Mouse (Mus musculus): ENCODE results near the gene Inhbb. TPM values are rescaled to one million over a fixed set of nuclear protein-coding genes. Genes with fewer than 3 reads are reported as not detected.

Gene Inhbb
- polyA plus RNA-seq, 1 experiment: 4.3 TPM

GRCm38 (mm10) chr1:119419151-119420105, 2.6 kb downstream of the Inhbb start:
- no peak for DNase-seq (ENCODE audit: low spot score)

GRCm38 (mm10) chr1:119417991-119418390, 4.1 kb downstream of the Inhbb start:
- no peak for DNase-seq (ENCODE audit: low spot score)

- no peak for DNase-seq (ENCODE audit: low spot score)
Measured at GRCm38 (mm10) chr1:119417542-119417941, 4.5 kb downstream of the Inhbb start.

DNA sequence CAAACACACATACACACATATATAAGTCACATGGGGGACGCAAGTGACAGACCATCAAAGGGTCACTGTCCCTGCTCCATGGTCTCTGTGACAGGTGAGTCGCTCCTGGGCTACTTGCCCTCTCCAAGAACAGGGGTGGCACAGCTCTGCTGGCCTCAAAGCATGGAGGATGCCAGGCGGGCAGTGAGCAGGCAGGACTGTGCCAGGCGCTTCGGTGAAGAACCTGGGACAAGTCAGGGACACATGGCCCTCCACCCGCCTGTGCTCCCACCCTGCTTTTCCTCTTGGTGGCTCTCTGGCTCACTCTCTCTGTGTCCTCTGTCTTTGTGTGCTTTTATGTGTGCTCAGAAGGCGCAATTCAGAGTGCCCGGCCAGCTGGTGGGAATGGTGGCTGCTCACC, 5.4 kb downstream of the Inhbb start:
- no peak for DNase-seq (ENCODE audit: low spot score)

- no peak for DNase-seq (ENCODE audit: low spot score)
Measured at GRCm38 (mm10) chr1:119416177-119416576, 5.9 kb downstream of the Inhbb start.

DNA sequence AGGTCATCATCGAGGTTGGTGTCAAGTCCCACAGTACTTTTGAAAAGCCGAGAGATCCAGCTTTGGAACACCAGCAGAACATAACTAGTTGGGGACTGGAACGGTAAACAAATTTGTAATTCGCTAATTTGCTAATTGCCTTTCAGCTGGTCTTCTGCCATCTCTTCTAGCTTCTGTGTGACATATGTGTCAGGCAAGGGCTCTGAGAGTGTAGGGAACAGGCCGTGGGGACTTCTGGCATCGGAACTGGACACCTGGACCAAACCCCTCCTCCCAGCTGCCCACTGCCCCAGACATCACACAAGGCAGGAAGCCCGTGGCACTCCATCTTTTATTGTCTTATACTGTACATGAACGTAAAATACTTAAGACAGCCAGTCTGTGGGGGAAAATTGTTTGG, 6.9 kb downstream of the Inhbb start:
- DNase-seq (ENCODE audit: low spot score): no peak

DNA sequence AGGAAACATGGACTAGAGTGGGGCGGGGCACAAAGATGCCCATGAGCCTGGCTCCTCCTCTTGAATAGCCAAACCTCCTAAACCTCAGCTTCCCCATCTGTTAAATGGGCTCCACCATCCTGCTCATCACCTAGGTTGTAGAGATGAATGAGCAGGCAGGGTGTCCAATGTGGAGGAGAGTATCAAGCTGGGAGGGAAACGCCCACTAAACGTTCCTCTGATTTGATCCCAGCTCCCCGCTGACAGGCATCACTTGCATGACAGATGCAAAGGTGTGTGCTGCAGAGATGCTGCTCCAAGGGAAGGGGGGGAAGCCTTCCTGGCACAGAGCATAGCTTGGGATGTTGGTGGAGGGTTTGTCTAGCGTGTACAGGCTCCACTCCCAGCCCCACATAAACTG, 11.4 kb downstream of the Inhbb start:
- no peak for DNase-seq (ENCODE audit: low spot score)

- DNase-seq (ENCODE audit: low spot score): no peak
Measured at GRCm38 (mm10) chr1:119409599-119410168, 12.4 kb downstream of the Inhbb start.

GRCm38 (mm10) chr1:119409106-119409505, 12.9 kb downstream of the Inhbb start:
- peak; percentile 36 for DNase-seq (ENCODE audit: low spot score)

DNA sequence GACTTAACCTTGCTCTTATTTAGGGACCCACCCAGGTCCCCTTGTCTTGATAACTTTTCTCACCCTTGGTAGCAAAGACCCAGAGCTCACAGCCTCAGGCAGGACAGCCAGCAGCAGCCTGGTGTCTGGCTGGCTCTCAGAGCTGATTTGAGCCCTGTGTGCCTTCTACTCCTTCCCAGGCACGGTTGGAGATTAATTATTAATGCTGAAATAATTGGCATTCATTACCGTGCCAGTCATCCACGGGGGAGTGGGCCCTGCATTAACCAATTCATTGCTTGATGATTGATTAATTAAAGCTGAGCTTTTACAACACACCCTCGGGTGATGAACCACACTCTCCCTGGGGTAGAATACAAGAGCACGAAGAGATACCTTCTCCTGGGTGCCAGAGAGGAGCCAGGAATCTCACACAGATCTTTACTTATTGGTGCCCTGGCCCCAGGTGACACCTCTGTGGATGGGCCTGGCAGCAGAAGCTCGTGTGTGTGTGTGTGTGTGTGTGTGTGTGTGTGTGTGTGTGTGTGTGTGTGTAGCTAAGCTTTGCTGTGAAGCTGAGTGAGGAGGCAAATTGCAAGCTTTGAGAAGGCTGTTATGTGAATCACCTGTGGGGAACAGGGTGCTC, 14.2 kb downstream of the Inhbb start:
- DNase-seq (ENCODE audit: low spot score): no peak

- DNase-seq (ENCODE audit: low spot score): no peak
Measured at GRCm38 (mm10) chr1:119404798-119405197, 17.2 kb downstream of the Inhbb start.

DNA sequence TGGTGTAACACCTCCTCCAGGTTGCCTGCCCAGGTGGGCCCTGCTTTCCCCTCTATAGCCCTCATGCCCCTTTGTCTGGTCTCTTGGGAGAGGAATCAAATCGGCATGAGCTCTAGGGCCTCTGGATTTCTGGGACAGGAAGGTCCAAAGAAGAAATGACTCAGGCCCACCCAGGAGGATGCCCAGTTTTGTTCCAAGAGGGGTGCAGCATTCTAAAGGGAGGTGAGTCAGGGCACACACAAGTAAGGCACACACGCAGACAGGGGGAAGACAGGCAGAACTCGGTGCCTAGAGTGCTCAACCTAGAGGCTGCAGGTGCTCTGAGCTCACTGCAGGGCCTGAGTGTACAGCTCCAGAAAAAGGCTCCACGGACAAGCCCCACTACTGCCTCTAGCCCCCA, 17.7 kb downstream of the Inhbb start:
- no peak for DNase-seq (ENCODE audit: low spot score)

GRCm38 (mm10) chr1:119401249-119401648, 20.8 kb downstream of the Inhbb start:
- no peak for DNase-seq (ENCODE audit: low spot score)

- no peak for DNase-seq (ENCODE audit: low spot score)
Measured at GRCm38 (mm10) chr1:119398640-119399039, 23.4 kb downstream of the Inhbb start.

- no peak for DNase-seq (ENCODE audit: low spot score)
Measured at GRCm38 (mm10) chr1:119397839-119398238, 24.2 kb downstream of the Inhbb start.

GRCm38 (mm10) chr1:119391311-119391710, 30.7 kb downstream of the Inhbb start:
- no peak for DNase-seq (ENCODE audit: low spot score)

DNA sequence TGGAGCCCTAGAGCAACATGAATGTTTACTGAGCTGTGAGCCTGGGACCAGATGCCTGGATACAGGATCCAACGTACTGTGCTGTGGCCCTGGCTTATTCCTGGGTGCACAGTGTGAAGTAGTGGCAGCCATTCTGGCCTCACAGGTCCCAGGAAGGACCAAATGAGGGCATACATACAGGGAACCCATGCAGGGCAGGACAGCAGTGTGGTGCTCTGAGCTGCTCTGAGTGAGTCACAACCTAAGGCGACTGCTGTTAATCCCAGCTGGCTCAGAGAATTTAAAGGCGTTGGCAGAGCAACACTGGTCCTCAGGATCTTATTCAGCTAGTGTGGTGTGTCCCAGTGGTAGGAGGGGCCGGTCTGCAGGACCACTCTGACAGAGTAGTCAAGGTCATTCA, 31.4 kb downstream of the Inhbb start:
- no peak for DNase-seq (ENCODE audit: low spot score)

DNA sequence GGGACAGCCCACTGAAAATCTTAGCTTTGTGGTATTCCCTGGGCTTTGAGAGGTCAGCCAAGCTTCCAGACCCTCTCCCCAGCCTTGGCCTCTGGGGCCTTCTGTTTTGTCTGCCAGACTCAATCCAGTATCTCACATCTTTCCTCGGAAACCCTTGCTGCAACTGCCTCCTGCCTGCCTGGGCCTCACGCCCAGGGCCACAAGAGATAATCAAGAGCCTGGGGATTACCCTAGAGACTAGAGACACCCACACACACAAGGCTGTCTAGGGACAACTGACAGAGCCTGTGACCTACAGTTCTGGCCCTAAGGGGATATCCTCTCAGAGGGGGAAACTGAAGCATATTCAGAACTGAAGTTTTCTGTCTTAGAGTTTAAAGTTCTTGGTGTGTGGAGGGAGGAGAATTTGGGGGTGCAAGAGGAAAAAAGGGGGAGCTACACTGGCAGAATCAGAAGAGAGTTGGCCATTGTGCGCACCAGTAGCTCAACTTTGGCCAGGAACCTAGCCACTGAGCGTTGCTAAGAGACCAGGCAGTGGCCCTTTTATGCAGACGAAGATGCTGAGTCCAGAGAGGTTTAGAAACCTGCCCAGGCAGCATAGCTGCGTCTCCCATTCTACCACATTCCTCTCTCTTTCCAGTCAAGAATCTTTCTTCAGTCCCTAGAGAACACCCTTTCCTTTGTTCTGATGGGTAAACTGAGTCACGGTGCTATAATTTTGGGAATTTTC, 32.1 kb downstream of the Inhbb start:
- no peak for DNase-seq (ENCODE audit: low spot score)

DNA sequence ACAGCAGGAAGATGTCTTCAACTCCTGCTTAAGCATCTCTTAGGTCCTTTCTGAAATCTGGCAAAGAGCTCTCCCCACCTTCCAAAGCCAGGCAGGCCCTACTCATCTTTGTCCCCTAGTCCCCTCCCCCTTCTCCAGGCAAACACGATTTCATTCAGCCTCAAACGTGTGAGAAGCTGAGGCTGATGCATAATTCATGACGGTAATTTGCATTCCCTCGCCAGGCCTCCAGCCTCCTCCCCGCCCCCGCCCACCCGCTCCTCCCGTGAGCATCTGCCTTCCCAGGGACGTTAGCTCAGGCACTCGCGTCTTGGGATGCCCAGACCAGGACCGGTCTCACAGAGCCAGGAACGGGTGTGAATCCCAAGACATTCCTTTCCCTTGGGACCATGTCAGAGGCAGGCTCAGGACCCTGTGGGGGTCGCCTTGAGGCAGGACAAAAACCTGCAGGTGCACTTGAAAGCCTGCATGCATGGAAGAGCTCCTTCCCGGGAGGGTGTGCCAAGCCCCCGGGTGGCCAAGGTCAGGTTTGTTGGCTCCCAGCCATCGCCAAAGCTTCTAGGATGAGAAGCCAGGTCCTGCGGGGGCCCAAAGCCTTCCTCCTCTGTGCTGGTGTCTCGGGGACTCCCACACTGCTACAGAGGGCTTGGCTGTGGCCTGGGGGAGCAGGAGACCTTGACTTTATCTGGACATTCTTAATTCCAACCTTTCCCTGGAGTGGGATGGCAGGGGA, 33.2 kb downstream of the Inhbb start:
- no peak for DNase-seq (ENCODE audit: low spot score)

- DNase-seq (ENCODE audit: low spot score): no peak
Measured at GRCm38 (mm10) chr1:119386306-119386705, 35.7 kb downstream of the Inhbb start.

- DNase-seq (ENCODE audit: low spot score): no peak
Measured at GRCm38 (mm10) chr1:119383916-119384315, 38.1 kb downstream of the Inhbb start.
